Mouse (Mus musculus) limb, embryonic 13.5 days (tissue): ENCODE data around the gene Cd40. TPM values are rescaled to one million over a fixed set of nuclear protein-coding genes. Genes with fewer than 3 reads are reported as not detected.

Experiments
- ATAC-seq: fragments of 200-750 bp; cut with Nextera tagmentation; 2 replicates; pipeline ENCODE4 v1.8.0; 2017; ENCODE audit warnings: low read depth, moderate number of reproducible peaks, moderate TSS enrichment; ENCODE audit not compliant: low FRiP score
- H3K27ac ChIP-seq: fragments of 300-500 bp; sonication (generic); 2 replicates; pipeline ENCODE4 v1.5.1; 2015; ENCODE audit warnings: inconsistent platforms, mild to moderate bottlenecking, moderate library complexity
- H3K27me3 ChIP-seq: fragments of 300-500 bp; sonication (generic); 2 replicates; pipeline ENCODE4 v1.6.1; 2015; ENCODE audit warnings: mild to moderate bottlenecking, inconsistent platforms
- H3K36me3 ChIP-seq: fragments of 300-500 bp; sonication (generic); 2 replicates; pipeline ENCODE4 v1.6.1; 2015; ENCODE audit warnings: inconsistent platforms, mild to moderate bottlenecking, moderate library complexity
- H3K4me1 ChIP-seq: fragments of 300-500 bp; sonication (generic); 2 replicates; pipeline ENCODE4 v1.6.1; 2015; ENCODE audit warnings: inconsistent platforms
- H3K4me2 ChIP-seq: fragments of 300-500 bp; sonication (generic); replicated peaks from 2 replicates; pipeline ENCODE4 v1.6.1; 2015; ENCODE audit warnings: inconsistent platforms, mild to moderate bottlenecking, moderate library complexity
- H3K4me3 ChIP-seq: fragments of 300-500 bp; sonication (generic); 2 replicates; pipeline ENCODE4 v1.5.1; 2015; ENCODE audit warnings: moderate library complexity, mild to moderate bottlenecking, inconsistent platforms
- H3K9ac ChIP-seq: fragments of 300-500 bp; sonication (generic); 2 replicates; pipeline ENCODE4 v1.6.1; 2015; ENCODE audit warnings: mild to moderate bottlenecking, inconsistent platforms
- H3K9me3 ChIP-seq: fragments of 300-500 bp; sonication (generic); 2 replicates; pipeline ENCODE4 v1.6.1; 2016; ENCODE audit warnings: inconsistent platforms
- WGBS: fragments of 180-500 bp; shearing (Covaris S2); methylation state at CpG from one replicate; pipeline ENCODE4 v1.1.7; 2015; 5-methylcytosine and 5-hydroxymethylcytosine counted together
- polyA plus RNA-seq: library from polyadenylated mRNA; unstranded; fragments of >200 nt; fragmentation: Nextera tagmentation; extraction: Ambion mirVana; gene quantifications from 2 replicates; pipeline ENCODE4 v1.2.1, GENCODE M21; 2015

Cd40 gene
- polyA plus RNA-seq, 1 experiment from 2014 or later: 7.5 TPM

DNA sequence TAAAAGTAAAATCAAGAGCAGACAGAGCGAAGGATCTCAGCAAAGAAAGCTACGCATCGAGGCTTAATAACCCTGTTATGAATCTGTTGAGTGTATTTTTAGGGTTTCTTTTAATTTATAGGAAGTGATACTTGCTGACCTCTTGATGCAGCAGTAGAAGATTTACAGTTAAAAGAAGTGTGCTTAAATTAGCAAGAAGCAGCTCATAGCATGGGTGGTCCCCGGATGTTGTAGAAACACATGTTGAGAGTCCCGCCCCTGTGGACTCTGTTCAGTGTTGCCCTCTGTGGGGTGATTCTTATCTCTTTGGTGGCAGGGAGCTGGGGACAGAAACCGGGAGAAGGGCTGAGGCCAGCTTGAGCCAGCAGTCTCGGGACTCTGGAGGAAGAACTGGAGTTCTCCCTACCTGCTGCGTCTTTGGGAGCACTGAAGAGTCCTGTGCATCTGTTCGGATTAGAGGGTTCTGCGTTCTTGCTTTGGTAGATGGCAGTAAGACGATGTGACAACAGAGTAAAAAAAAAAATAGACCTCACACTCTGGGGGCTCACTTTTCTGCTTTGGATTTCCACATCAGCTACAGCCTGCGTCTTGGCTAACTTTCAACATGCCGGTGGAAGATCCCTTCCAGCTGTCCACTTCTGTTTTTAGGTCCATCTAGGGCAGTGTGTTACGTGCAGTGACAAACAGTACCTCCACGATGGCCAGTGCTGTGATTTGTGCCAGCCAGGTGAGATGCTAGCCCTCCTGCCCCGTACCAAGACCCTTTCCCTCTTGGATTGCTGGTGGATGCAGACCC is 6.4 kb downstream of the Cd40 start:
- Histone ChIP-seq H3K36me3 (no peaks in the 10 kb centered on the region), H3K27me3 (0 out of 2 replicates have a peak, but pooled peaks cover 4% of the 10 kb centered on the region), H3K4me2 (no peak overlapping the region), H3K27ac (no peak overlapping the region), H3K9ac (no peak overlapping the region), H3K4me1 (no peaks in the 10 kb centered on the region), H3K4me3 (no peak overlapping the region), H3K9me3 (no peaks in the 10 kb centered on the region)
- WGBS: 75% methylated on average over 16 of the region's 16 CpGs
- ATAC-seq: no peak

- Histone ChIP-seq H3K9me3 (no peaks in the 10 kb centered on the region), H3K4me2 (no peak overlapping the region), H3K4me3 (no peak overlapping the region), H3K36me3 (no peaks in the 10 kb centered on the region), H3K9ac (no peak overlapping the region), H3K4me1 (no peaks in the 10 kb centered on the region), H3K27me3 (peaks cover 6% of the 10 kb centered on the region), H3K27ac (no peak overlapping the region)
- 42% methylated on average over 7 of the region's 7 CpGs for WGBS
- ATAC-seq: no peak
Observed at GRCm38 (mm10) chr2:165064489-165064888, 9.1 kb downstream of the Cd40 start.

DNA sequence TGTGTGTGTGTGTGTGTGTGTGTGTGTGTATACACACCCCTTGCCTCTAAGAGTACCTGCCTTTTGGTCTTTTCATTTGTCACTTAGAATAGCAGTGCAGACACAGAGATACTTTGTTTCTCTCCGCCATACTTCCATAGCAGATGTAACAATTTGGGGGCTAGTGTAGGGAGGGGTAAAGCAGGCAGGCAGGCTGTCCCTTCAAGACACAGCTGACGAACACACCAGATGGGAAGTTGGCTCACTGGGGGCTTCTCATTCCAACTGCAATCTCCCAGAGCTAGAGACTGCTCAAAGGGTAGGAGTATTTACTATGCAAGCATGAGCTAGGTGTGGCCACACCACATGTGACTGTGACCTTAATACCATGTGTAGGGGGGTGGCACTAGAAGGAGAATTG is 13.4 kb downstream of the Cd40 start:
- Histone ChIP-seq H3K4me3 (no peak overlapping the region), H3K36me3 (no peaks in the 10 kb centered on the region), H3K4me1 (0 out of 2 replicates have a peak, but pooled peaks cover 3% of the 10 kb centered on the region), H3K9ac (no peak overlapping the region), H3K27me3 (peaks cover 46% of the 10 kb centered on the region), H3K27ac (no peak overlapping the region), H3K4me2 (no peak overlapping the region), H3K9me3 (no peaks in the 10 kb centered on the region)
- WGBS: 70% methylated on average over 2 of the region's 2 CpGs
- ATAC-seq: no peak

DNA sequence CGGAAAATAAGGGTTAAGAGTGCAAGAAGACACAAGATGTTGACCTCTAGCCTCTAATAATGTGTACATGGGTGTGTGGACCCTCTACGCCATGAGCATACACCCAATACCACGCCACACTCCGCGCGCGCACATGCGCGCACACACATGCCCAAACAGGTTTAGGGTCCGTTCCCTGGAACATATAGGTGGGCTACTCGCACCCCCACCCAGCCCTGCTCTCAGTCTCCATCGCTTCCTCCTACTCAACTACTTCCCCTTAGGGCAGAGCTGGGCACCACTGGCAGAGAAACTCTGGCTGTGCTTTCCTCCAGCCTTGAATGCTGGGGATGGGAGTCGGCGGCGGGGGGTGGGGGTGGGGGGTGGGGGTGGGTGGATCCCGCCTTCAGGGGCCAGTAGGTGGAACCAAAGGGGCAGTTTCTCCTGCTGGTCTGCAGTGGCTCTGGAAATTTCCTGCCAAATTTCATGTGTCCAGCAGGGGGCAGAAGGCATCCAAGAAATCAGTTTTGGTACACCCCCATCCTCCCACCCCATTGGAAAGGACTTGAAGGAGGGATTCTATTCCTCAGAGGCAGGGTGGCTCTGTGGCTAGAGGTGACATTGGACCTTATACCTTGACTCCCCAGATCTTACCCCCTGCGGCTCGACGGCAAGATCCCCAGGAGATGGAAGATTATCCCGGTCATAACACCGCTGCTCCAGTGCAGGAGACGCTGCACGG is 14.8 kb downstream of the Cd40 start:
- H3K9me3 ChIP-seq: no peaks in the 10 kb centered on the region
- no peak overlapping the region for H3K4me3 ChIP-seq
- 0 out of 2 replicates have a peak, but pooled peaks cover 3% of the 10 kb centered on the region for H3K4me1 ChIP-seq
- H3K9ac ChIP-seq: no peak overlapping the region
- no peak overlapping the region for H3K27ac ChIP-seq
- peak; percentile 30; the same call in 1 of the 2 replicates for ATAC-seq
- H3K4me2 ChIP-seq: peak overlapping the region; percentile 44
- 19% methylated on average over 23 of the region's 23 CpGs for WGBS
- H3K36me3 ChIP-seq: no peaks in the 10 kb centered on the region
- H3K27me3 ChIP-seq: peaks cover 60% of the 10 kb centered on the region

DNA sequence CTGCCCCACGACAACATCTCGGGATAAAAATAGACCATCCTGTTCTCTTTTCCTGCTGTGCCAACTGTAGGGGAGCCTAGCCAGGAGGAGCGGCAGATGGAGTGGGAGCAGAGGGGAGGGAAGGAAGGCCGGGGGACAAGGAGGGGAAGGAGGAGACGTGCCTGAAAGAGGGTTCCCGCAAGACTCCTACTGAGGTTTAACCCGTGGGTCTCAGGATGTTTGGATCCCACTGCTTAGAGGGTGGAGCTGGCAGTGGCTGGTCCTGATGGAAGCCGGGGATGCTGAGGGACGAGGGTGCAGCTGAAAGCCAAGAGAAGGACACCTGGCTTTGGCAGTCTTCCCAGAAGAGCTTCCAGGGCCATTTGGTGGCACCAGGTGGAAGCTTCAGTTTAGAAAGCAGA is 18.0 kb downstream of the Cd40 start:
- Histone ChIP-seq H3K4me2 (no peak overlapping the region), H3K27me3 (peaks cover 87% of the 10 kb centered on the region), H3K4me1 (peaks cover 8% of the 10 kb centered on the region; the same call in 1 of the 2 replicates), H3K27ac (no peak overlapping the region), H3K9ac (no peak overlapping the region), H3K9me3 (no peaks in the 10 kb centered on the region), H3K4me3 (no peak overlapping the region), H3K36me3 (no peaks in the 10 kb centered on the region)
- 28% methylated on average over 9 of the region's 9 CpGs for WGBS
- no peak for ATAC-seq

DNA sequence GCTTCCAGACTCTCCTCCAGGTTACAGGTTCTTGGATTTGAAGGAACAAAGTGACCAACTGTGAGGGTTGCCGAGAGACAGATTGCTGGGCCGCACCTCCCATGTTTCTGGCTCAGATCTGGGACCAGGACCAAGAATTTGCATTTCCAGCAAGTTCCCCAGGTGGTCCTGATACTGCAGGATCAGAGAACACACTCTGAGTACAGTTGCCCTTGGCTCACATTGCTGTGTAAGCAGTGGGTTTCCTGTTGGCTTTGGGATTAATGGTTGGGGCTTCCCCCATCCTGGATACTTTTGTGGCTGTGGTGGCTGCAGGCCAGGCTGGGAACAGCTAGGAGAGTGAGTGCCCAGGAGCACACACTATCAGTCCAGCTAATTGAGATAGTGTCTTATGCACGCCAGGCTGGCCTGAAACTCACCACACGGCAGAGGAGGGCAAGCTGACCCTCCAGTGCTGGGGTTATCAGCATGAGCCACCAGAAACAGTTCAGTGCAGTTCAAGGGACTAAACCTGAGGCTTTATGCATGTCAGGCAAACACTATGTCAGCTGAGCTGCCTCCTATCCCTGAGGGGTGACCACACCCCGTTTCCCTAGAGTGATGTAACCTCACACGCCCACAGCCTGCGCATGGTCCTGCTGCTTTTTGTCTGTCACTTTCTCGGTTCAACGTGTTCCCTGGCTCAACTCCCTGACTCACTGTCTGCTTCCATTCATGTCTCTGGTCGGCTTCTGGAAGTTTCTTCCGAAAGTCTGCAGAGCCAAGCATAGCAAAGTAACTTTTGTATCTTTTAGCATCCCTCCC is 18.9 kb downstream of the Cd40 start:
- Histone ChIP-seq H3K4me3 (no peak overlapping the region), H3K4me1 (peaks cover 8% of the 10 kb centered on the region; the same call in 1 of the 2 replicates), H3K36me3 (no peaks in the 10 kb centered on the region), H3K4me2 (no peak overlapping the region), H3K27me3 (peaks cover 96% of the 10 kb centered on the region), H3K9me3 (no peaks in the 10 kb centered on the region), H3K27ac (no peak overlapping the region), H3K9ac (no peak overlapping the region)
- no peak for ATAC-seq
- WGBS: 48% methylated on average over 11 of the region's 11 CpGs

- no peak for ATAC-seq
- H3K36me3 ChIP-seq: no peaks in the 10 kb centered on the region
- H3K9ac ChIP-seq: no peak overlapping the region
- peaks cover 8% of the 10 kb centered on the region; the same call in 1 of the 2 replicates for H3K4me1 ChIP-seq
- H3K4me3 ChIP-seq: no peak overlapping the region
- no peak overlapping the region for H3K4me2 ChIP-seq
- H3K27me3 ChIP-seq: peaks cover 96% of the 10 kb centered on the region
- WGBS: 37% methylated on average over 2 of the region's 2 CpGs
- no peak overlapping the region for H3K27ac ChIP-seq
- no peaks in the 10 kb centered on the region for H3K9me3 ChIP-seq
Observed at GRCm38 (mm10) chr2:165074937-165075336, 19.5 kb downstream of the Cd40 start.

DNA sequence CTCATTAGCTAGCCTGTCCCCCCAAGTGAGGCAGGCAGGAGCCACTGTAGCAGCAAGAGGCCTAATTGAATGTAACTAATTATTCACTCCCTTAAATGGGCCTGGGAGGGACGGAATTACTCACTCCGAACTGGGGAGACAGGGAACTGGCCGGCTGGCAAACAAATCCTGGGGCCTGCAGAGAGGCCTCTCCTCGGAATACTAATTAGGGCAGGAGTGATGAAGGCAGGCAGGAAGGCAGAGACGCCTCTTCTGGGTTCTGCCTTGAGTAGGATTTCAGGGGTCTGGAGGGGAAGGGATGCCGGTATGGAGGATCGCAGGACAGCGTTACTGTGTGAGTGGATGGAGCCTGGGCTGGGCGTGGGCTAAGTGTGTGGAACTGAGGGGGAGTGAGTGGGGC is 21.6 kb downstream of the Cd40 start:
- no peak overlapping the region for H3K4me2 ChIP-seq
- no peak overlapping the region for H3K27ac ChIP-seq
- peaks cover 5% of the 10 kb centered on the region; the same call in 1 of the 2 replicates for H3K4me1 ChIP-seq
- no peak overlapping the region for H3K4me3 ChIP-seq
- no peaks in the 10 kb centered on the region for H3K36me3 ChIP-seq
- 6% methylated on average over 9 of the region's 9 CpGs for WGBS
- H3K9me3 ChIP-seq: no peaks in the 10 kb centered on the region
- no peak for ATAC-seq
- H3K27me3 ChIP-seq: peaks cover 94% of the 10 kb centered on the region
- 0 out of 2 replicates have a peak overlapping the region, but pooled peaks have one; percentile 19 for H3K9ac ChIP-seq

- Histone ChIP-seq H3K9ac (no peak overlapping the region), H3K4me2 (no peak overlapping the region), H3K9me3 (no peaks in the 10 kb centered on the region), H3K36me3 (no peaks in the 10 kb centered on the region), H3K27ac (no peak overlapping the region), H3K4me3 (no peak overlapping the region), H3K27me3 (peaks cover 84% of the 10 kb centered on the region), H3K4me1 (peaks cover 5% of the 10 kb centered on the region; the same call in 1 of the 2 replicates)
- WGBS: 61% methylated on average over 8 of the region's 8 CpGs
- no peak for ATAC-seq
Observed at GRCm38 (mm10) chr2:165078045-165078444, 22.6 kb downstream of the Cd40 start.

GRCm38 (mm10) chr2:165078605-165079004 is 23.2 kb downstream of the Cd40 start:
- Histone ChIP-seq H3K4me2 (no peak overlapping the region), H3K4me3 (no peak overlapping the region), H3K9me3 (no peaks in the 10 kb centered on the region), H3K27me3 (peaks cover 79% of the 10 kb centered on the region), H3K4me1 (peaks cover 5% of the 10 kb centered on the region; the same call in 1 of the 2 replicates), H3K9ac (no peak overlapping the region), H3K27ac (no peak overlapping the region), H3K36me3 (no peaks in the 10 kb centered on the region)
- ATAC-seq: no peak
- WGBS: 15% methylated on average over 10 of the region's 10 CpGs

DNA sequence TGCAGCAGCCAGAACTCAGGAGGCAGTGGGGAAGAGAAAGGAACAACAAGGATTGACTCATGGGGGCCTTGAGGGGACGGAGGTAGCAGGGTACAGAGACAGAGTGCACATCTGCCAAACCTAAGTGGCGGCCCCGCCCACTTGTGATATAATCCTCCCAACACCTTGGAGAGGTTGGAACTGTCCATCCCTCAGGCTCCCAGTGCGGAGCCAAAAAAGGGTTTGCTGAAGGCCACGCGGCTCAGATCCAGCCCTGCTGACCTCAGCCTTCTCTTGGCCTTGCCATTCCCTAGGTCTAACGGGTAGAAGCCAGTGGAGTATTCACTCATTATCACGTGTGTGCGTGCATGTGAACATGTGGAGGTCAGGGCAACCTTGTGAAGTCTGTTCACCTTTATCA is 25.2 kb downstream of the Cd40 start:
- Histone ChIP-seq H3K4me1 (peaks cover 5% of the 10 kb centered on the region; the same call in 1 of the 2 replicates), H3K4me3 (no peak overlapping the region), H3K36me3 (no peaks in the 10 kb centered on the region), H3K27ac (no peak overlapping the region), H3K27me3 (peaks cover 59% of the 10 kb centered on the region), H3K9me3 (no peaks in the 10 kb centered on the region), H3K4me2 (no peak overlapping the region), H3K9ac (no peak overlapping the region)
- no peak for ATAC-seq
- WGBS: 21% methylated on average over 9 of the region's 9 CpGs

- Histone ChIP-seq H3K4me2 (no peak overlapping the region), H3K4me1 (peaks cover 3% of the 10 kb centered on the region; the same call in 1 of the 2 replicates), H3K4me3 (no peak overlapping the region), H3K9ac (no peak overlapping the region), H3K36me3 (no peaks in the 10 kb centered on the region), H3K27ac (no peak overlapping the region), H3K27me3 (peaks cover 57% of the 10 kb centered on the region), H3K9me3 (no peaks in the 10 kb centered on the region)
- no peak for ATAC-seq
- WGBS: 31% methylated on average over 7 of the region's 7 CpGs
Observed at GRCm38 (mm10) chr2:165081257-165081656, 25.8 kb downstream of the Cd40 start.
